Mouse (Mus musculus) limb, embryonic 14.5 days (tissue): Measurements from ENCODE around the gene Brd3os. TPM values are rescaled to one million over a fixed set of nuclear protein-coding genes. Genes with fewer than 3 reads are reported as not detected.

Source experiments
- ATAC-seq: fragments of 200-750 bp; cut with Nextera tagmentation; 2 replicates; pipeline ENCODE4 v1.8.0; 2017; ENCODE audit warnings: low read depth, moderate number of reproducible peaks, moderate TSS enrichment; ENCODE audit not compliant: low FRiP score
- DNase-seq: peaks from one replicate; pipeline ENCODE4 v3.0.0-alpha.2; 2015; ENCODE audit warnings: low spot score
- H3K27ac ChIP-seq: fragments of 300-500 bp; sonication (generic); replicated peaks from 2 replicates; pipeline ENCODE4 v1.5.1; 2014; ENCODE audit warnings: low read depth, mild to moderate bottlenecking, low read length, moderate library complexity, mixed read lengths
- H3K27me3 ChIP-seq: fragments of 300-500 bp; sonication (generic); 2 replicates; pipeline ENCODE4 v1.6.1; 2014; ENCODE audit warnings: low read length, mixed read lengths; ENCODE audit not compliant: control insufficient read depth, insufficient read depth
- H3K36me3 ChIP-seq: fragments of 300-500 bp; sonication (generic); 2 replicates; pipeline ENCODE4 v1.6.1; 2014; ENCODE audit warnings: mild to moderate bottlenecking, low read length, moderate library complexity, mixed read lengths; ENCODE audit not compliant: control insufficient read depth, insufficient read depth
- H3K4me1 ChIP-seq: fragments of 300-500 bp; sonication (generic); 2 replicates; pipeline ENCODE4 v1.6.1; 2014; ENCODE audit warnings: antibody characterized with exemption, low read length, mixed read lengths; ENCODE audit not compliant: control insufficient read depth, insufficient read depth
- H3K4me2 ChIP-seq: fragments of 300-500 bp; sonication (generic); replicated peaks from 2 replicates; pipeline ENCODE4 v1.6.1; 2014; ENCODE audit warnings: low read depth, mild to moderate bottlenecking, low read length, moderate library complexity; ENCODE audit not compliant: severe bottlenecking
- H3K4me3 ChIP-seq: fragments of 300-500 bp; sonication (generic); replicated peaks from 2 replicates; pipeline ENCODE4 v1.5.1; 2014; ENCODE audit warnings: low read length
- H3K9ac ChIP-seq: fragments of 300-500 bp; sonication (generic); 2 replicates; pipeline ENCODE4 v1.6.1; 2014; ENCODE audit warnings: mild to moderate bottlenecking, low read depth, low read length, moderate library complexity; ENCODE audit not compliant: severe bottlenecking
- H3K9me3 ChIP-seq: fragments of 300-500 bp; sonication (generic); 2 replicates; pipeline ENCODE4 v1.6.1; 2016; ENCODE audit warnings: low read length; ENCODE audit not compliant: control insufficient read depth
- POLR2A ChIP-seq: fragments of 200-500 bp; IDR thresholded peaks from 2 replicates; pipeline ENCODE4 v1.8.0; 2012; ENCODE audit warnings: inconsistent platforms, mild to moderate bottlenecking, moderate library complexity, borderline replicate concordance; ENCODE audit not compliant: insufficient read depth, insufficient read length; ENCODE audit errors: extremely low read depth
- WGBS: fragments of 180-500 bp; shearing (Covaris S2); extraction: QIAGEN DNeasy Blood & Tissue Kit; methylation state at CpG from one replicate; pipeline ENCODE4 v1.1.7; 2014; 5-methylcytosine and 5-hydroxymethylcytosine counted together
- polyA plus RNA-seq, 2 experiments: library from polyadenylated mRNA; depleted of rRNA in 1 of 2; stranded (reverse) in 1 of 2; unstranded in 1 of 2; fragments of >200 nt; fragmentation: Nextera tagmentation in 1 of 2; extraction: Ambion mirVana in 1 of 2; gene quantifications; 2 replicates each; pipeline versions ENCODE4 v1.2.1 to v1.2.3; 2012 to 2014

Brd3os gene
- polyA plus RNA-seq, 2 experiments, result 9.9 to 12.5 TPM

- Histone ChIP-seq H3K4me1 (peaks cover 43% of the 10 kb centered on the region), H3K4me2 (0 out of 2 replicates have a peak overlapping the region, but pooled peaks have one; percentile 1), H3K27me3 (no peaks in the 10 kb centered on the region), H3K27ac (0 out of 2 replicates have a peak overlapping the region, but pooled peaks have one; percentile 28), H3K36me3 (no peaks in the 10 kb centered on the region), H3K4me3 (no peak overlapping the region), H3K9ac (no peak overlapping the region), H3K9me3 (no peaks in the 10 kb centered on the region)
- DNase-seq, result peak; percentile 25
- ATAC-seq, result peak; percentile 23; the same call in 1 of the 2 replicates
- 23% methylated on average over 8 of the region's 8 CpGs for WGBS
- no peak for TF ChIP-seq POLR2A
These were observed 30.4 kb upstream of the Brd3os start for GRCm38 (mm10) chr2:27411688-27412174.

GRCm38 (mm10) chr2:27412245-27412800 lies 29.8 kb upstream of the Brd3os start:
- Histone ChIP-seq H3K36me3 (no peaks in the 10 kb centered on the region), H3K27me3 (no peaks in the 10 kb centered on the region), H3K4me1 (peaks cover 43% of the 10 kb centered on the region), H3K4me2 (0 out of 2 replicates have a peak overlapping the region, but pooled peaks have one; percentile 1), H3K9me3 (no peaks in the 10 kb centered on the region), H3K27ac (0 out of 2 replicates have a peak overlapping the region, but pooled peaks have one; percentile 28), H3K4me3 (no peak overlapping the region), H3K9ac (no peak overlapping the region)
- DNase-seq (no peak), ATAC-seq (no peak)
- 9% methylated on average over 7 of the region's 7 CpGs for WGBS
- no peak for TF ChIP-seq POLR2A

GRCm38 (mm10) chr2:27413582-27413935 lies 28.6 kb upstream of the Brd3os start:
- H3K27ac ChIP-seq, result no peak overlapping the region
- no peaks in the 10 kb centered on the region for H3K36me3 ChIP-seq
- H3K4me3 ChIP-seq, result no peak overlapping the region
- peaks cover 48% of the 10 kb centered on the region for H3K4me1 ChIP-seq
- no peak overlapping the region for H3K4me2 ChIP-seq
- ATAC-seq (no peak), DNase-seq (no peak)
- no peak for TF ChIP-seq POLR2A
- no peak overlapping the region for H3K9ac ChIP-seq
- H3K27me3 ChIP-seq, result no peaks in the 10 kb centered on the region
- H3K9me3 ChIP-seq, result no peaks in the 10 kb centered on the region
- WGBS, result 74% methylated on average over 2 of the region's 2 CpGs

GRCm38 (mm10) chr2:27413936-27414657 lies 28.0 kb upstream of the Brd3os start:
- no peaks in the 10 kb centered on the region for H3K36me3 ChIP-seq
- ATAC-seq (peak; percentile 54), DNase-seq (no peak)
- peaks cover 51% of the 10 kb centered on the region for H3K4me1 ChIP-seq
- H3K4me2 ChIP-seq, result no peak overlapping the region
- H3K27ac ChIP-seq, result no peak overlapping the region
- H3K9me3 ChIP-seq, result no peaks in the 10 kb centered on the region
- peak overlapping the region; percentile 21; the same call in 1 of the 2 replicates for H3K9ac ChIP-seq
- H3K4me3 ChIP-seq, result no peak overlapping the region
- WGBS, result 35% methylated on average over 16 of the region's 16 CpGs
- TF ChIP-seq POLR2A, result no peak
- no peaks in the 10 kb centered on the region for H3K27me3 ChIP-seq

- Histone ChIP-seq H3K9me3 (no peaks in the 10 kb centered on the region), H3K27ac (no peak overlapping the region), H3K9ac (no peak overlapping the region), H3K4me2 (no peak overlapping the region), H3K36me3 (no peaks in the 10 kb centered on the region), H3K27me3 (no peaks in the 10 kb centered on the region), H3K4me3 (no peak overlapping the region), H3K4me1 (peaks cover 51% of the 10 kb centered on the region)
- 55% methylated on average over 11 of the region's 11 CpGs for WGBS
- ATAC-seq (no peak), DNase-seq (no peak)
- TF ChIP-seq POLR2A, result no peak
These were observed 26.9 kb upstream of the Brd3os start for GRCm38 (mm10) chr2:27415060-27415783.
